11 mouse cellular contexts compared by ENCODE assay signal in the genomic region with DNA sequence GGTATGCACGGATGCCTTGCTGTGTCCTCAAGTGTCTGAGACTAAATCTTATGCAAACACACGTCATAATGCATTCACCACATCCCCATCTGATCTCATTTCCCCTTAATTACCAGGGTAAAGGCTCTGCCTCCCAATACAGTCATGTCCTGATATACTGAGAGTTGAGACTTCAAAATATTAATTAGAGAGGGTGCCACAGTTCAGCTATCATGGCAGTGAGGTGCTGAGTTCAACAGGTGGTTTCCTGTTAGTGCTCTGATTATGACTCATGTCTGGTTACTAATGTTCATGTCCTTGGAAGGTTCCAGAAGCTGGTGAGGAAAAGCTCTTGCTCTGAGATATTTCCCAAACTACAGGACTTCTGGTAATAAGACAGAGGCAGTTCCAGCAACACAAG.
A peak's percentile ranks its signal among the peaks of the same experiment; 100 is the strongest.
DNase-seq lines count a peak whose midpoint lies in the region.
"Had no signal": no experiment of that assay in that cellular context is flagged by ENCODE, and none has a peak within 500 bp of the region (broad histone marks: within the 10 kb centered on the region; RNA-seq: fewer than 3 reads in every experiment).

No protein-coding gene starts in this region.

- peak; percentile 64 for DNase-seq in 416B (ENCODE audit: low read depth)
- DNase-seq in CD4-positive helper T cell, adult 2 months (ENCODE audit: low read depth, low spot score), result peak; percentile 83
- DNase-seq in c-Kit-positive CD71-negative TER-119-negative erythroid progenitor cells, embryonic 14.5 days (ENCODE audit: low read depth), result peak; percentile 29
- DNase-seq in monocyte, adult 2 months (ENCODE audit: low read depth in 1 of 2, low spot score in 2 of 2), result peak; percentile 31 to 32
- no peak for DNase-seq in frontal cortex, postnatal 36 days (ENCODE audit: low spot score in 2 of 2)
- DNase-seq in urinary bladder, postnatal 36 days (ENCODE audit: low spot score in 2 of 2), result no peak
- DNase-seq in embryo, embryonic 9.5 days (ENCODE audit: extremely low spot score), result no peak
- no peak for DNase-seq in thymus, postnatal 14 days
- DNase-seq: cerebellum, adult 9-11 months; gastrocnemius, postnatal 10 days; right cerebral cortex, postnatal 25 days had no signal

Comparison
In these comparisons a context has a peak if more than half of its experiments do, and no peak if none do; other contexts are left out.
1. DNase-seq: peak in 416B (single experiment), CD4-positive helper T cell, adult 2 months (single experiment), c-Kit-positive CD71-negative TER-119-negative erythroid progenitor cells, embryonic 14.5 days (single experiment) and monocyte, adult 2 months (2 of 2); none in frontal cortex, postnatal 36 days (0 of 2), urinary bladder, postnatal 36 days (0 of 2), embryo, embryonic 9.5 days (single experiment) and thymus, postnatal 14 days (single experiment).